Mouse (Mus musculus) CH12.LX (cell line): ENCODE data around the gene Gmcl1. TPM values are rescaled to one million over a fixed set of nuclear protein-coding genes. Genes with fewer than 3 reads are reported as not detected.

Source experiments
- DNase-seq: peaks from one replicate; pipeline ENCODE4 v3.0.0-alpha.2; 2013; ENCODE audit errors: extremely low read depth
- H3K27ac ChIP-seq: 2 replicates; pipeline ENCODE4 v1.5.1; 2012; ENCODE audit warnings: low read depth, mild to moderate bottlenecking, control low read depth, moderate library complexity; ENCODE audit not compliant: insufficient read depth
- H3K27me3 ChIP-seq: replicated peaks from 2 replicates; pipeline ENCODE3; 2012; ENCODE audit warnings: inconsistent platforms
- H3K36me3 ChIP-seq, 2 experiments: replicated peaks in 1 of 2; 2 replicates each; pipeline versions ENCODE3 to v1.6.1; 2012; ENCODE audit warnings: inconsistent platforms in 1 of 2, low read length in 1 of 2, mild to moderate bottlenecking in 1 of 2, mixed read lengths in 1 of 2, moderate library complexity in 1 of 2; ENCODE audit not compliant: control insufficient read depth in 1 of 2, insufficient read depth in 1 of 2
- H3K4me1 ChIP-seq, 2 experiments: 2 replicates each; pipeline ENCODE4 v1.6.1; 2012; ENCODE audit warnings: inconsistent platforms in 1 of 2, moderate library complexity in 1 of 2; ENCODE audit not compliant: insufficient read depth in 2 of 2, control insufficient read depth in 1 of 2
- H3K4me2 ChIP-seq: 2 replicates; pipeline ENCODE4 v1.6.1; 2012; ENCODE audit warnings: low read depth, mild to moderate bottlenecking, control low read depth; ENCODE audit not compliant: poor library complexity, insufficient read depth, severe bottlenecking
- H3K4me3 ChIP-seq, 3 experiments: fragments of 150-350 bp in 1 of 3; sonication (generic) in 1 of 3; replicated peaks in 1 of 3; 2 replicates each; pipeline versions ENCODE3 to v1.5.1; 2011 to 2012; ENCODE audit warnings: low read depth in 2 of 3, low read length in 2 of 3, mild to moderate bottlenecking in 2 of 3, moderate library complexity in 2 of 3, control low read depth in 1 of 3, improper control_type of control experiment in 1 of 3, inconsistent platforms in 1 of 3, mixed read lengths in 1 of 3; ENCODE audit not compliant: poor library complexity in 1 of 3
- H3K79me2 ChIP-seq: replicated peaks from 2 replicates; pipeline ENCODE4 v1.6.1; 2012; ENCODE audit warnings: mild to moderate bottlenecking, moderate library complexity; ENCODE audit not compliant: control insufficient read depth, poor library complexity, insufficient read depth, severe bottlenecking; ENCODE audit errors: extremely low read depth
- H3K9ac ChIP-seq: 2 replicates; pipeline ENCODE4 v1.6.1; 2012; ENCODE audit warnings: low read depth, mild to moderate bottlenecking, control low read depth, moderate library complexity; ENCODE audit not compliant: insufficient read depth
- H3K9me3 ChIP-seq: replicated peaks from 2 replicates; pipeline ENCODE3; 2012; ENCODE audit warnings: low read length, inconsistent platforms, mixed read lengths
- CHD1 ChIP-seq: IDR thresholded peaks from 2 replicates; pipeline ENCODE4 v1.6.1; 2012; ENCODE audit warnings: low read depth, low read length, improper control_type of control experiment, inconsistent platforms
- EP300 ChIP-seq: IDR thresholded peaks from 2 replicates; pipeline ENCODE4 v1.6.1; 2011; ENCODE audit warnings: low read length, improper control_type of control experiment
- GABPA ChIP-seq: IDR thresholded peaks from 2 replicates; pipeline ENCODE4 v1.6.1; 2012; ENCODE audit warnings: low read depth, low read length, improper control_type of control experiment, inconsistent platforms; ENCODE audit not compliant: insufficient replicate concordance
- IRF4 ChIP-seq: IDR thresholded peaks from 2 replicates; pipeline ENCODE4 v1.6.1; 2014; ENCODE audit warnings: low read depth, mild to moderate bottlenecking, inconsistent platforms, low read length, improper control_type of control experiment
- MAX ChIP-seq: IDR thresholded peaks from 2 replicates; pipeline ENCODE4 v1.6.1; 2011; ENCODE audit warnings: low read length, improper control_type of control experiment
- MEF2A ChIP-seq: IDR thresholded peaks from 2 replicates; pipeline ENCODE4 v1.6.1; 2014; ENCODE audit warnings: low read depth, mild to moderate bottlenecking, inconsistent platforms, low read length, improper control_type of control experiment, borderline replicate concordance
- PAX5 ChIP-seq: IDR thresholded peaks from 2 replicates; pipeline ENCODE4 v1.6.1; 2012; ENCODE audit warnings: low read length, inconsistent platforms, mixed read lengths
- RAD21 ChIP-seq: IDR thresholded peaks from 2 replicates; pipeline ENCODE4 v1.6.1; 2011; ENCODE audit warnings: low read depth, mild to moderate bottlenecking, low read length, improper control_type of control experiment, moderate library complexity
- SIN3A ChIP-seq: IDR thresholded peaks from 2 replicates; pipeline ENCODE4 v1.6.1; 2012; ENCODE audit warnings: low read length, improper control_type of control experiment, inconsistent platforms
- SMC3 ChIP-seq: IDR thresholded peaks from 2 replicates; pipeline ENCODE4 v1.6.1; 2011; ENCODE audit warnings: low read depth, low read length, improper control_type of control experiment
- TCF12 ChIP-seq: IDR thresholded peaks from 2 replicates; pipeline ENCODE4 v1.6.1; 2014; ENCODE audit warnings: low read depth, mild to moderate bottlenecking, inconsistent platforms, low read length, improper control_type of control experiment
- USF1 ChIP-seq: IDR thresholded peaks from 2 replicates; pipeline ENCODE4 v1.6.1; 2014; ENCODE audit warnings: low read depth, mild to moderate bottlenecking, inconsistent platforms, low read length, improper control_type of control experiment
- ZC3H11A ChIP-seq: IDR thresholded peaks from 2 replicates; pipeline ENCODE4 v1.6.1; 2012; ENCODE audit warnings: low read depth, mild to moderate bottlenecking, inconsistent platforms, low read length, improper control_type of control experiment
- ZMIZ1 ChIP-seq: IDR thresholded peaks from 2 replicates; pipeline ENCODE4 v1.6.1; 2012; ENCODE audit warnings: low read depth, mild to moderate bottlenecking, inconsistent platforms, low read length, improper control_type of control experiment
- ZNF384 ChIP-seq: IDR thresholded peaks from 2 replicates; pipeline ENCODE4 v1.6.1; 2012; ENCODE audit warnings: low read depth, low read length, improper control_type of control experiment, inconsistent platforms
- dilution Hi-C: fragments of 300-500 bp; cut with MboI; formaldehyde crosslinking; loops from 2 replicates; pipeline ENCODE4 v1.14.3; 2020; ENCODE audit warnings: low sequenced_read_pairs; ENCODE audit not compliant: extremely low pct_unique_long_range_greater_than_20kb, extremely low pct_ligation_motif_present
- in situ Hi-C: fragments of 300-500 bp; cut with MboI; formaldehyde crosslinking; loops from 3 replicates; pipeline ENCODE4 v1.14.3; 2019; ENCODE audit warnings: low sequenced_read_pairs, low pct_ligation_motif_present, low pct_unique_long_range_greater_than_20kb, mixed read lengths
- polyA plus RNA-seq: library from polyadenylated mRNA; unstranded; fragments of >175 nt; gene quantifications from 2 replicates; pipeline ENCODE4 v1.2.1, GENCODE M21; 2012; ENCODE audit warnings: low read depth; ENCODE audit not compliant: insufficient read length
- total RNA-seq, 2 experiments: library from RNA; depleted of rRNA; stranded (reverse); fragments of 300-350 nt in 1 of 2; fragments of >200 nt in 1 of 2; gene quantifications; 2 replicates each; pipeline ENCODE4 v1.2.3; 2012 to 2014

Gene Gmcl1
- total and polyA plus RNA-seq, 3 experiments, result 8.4 to 10.4 (median 9.9) TPM

DNA sequence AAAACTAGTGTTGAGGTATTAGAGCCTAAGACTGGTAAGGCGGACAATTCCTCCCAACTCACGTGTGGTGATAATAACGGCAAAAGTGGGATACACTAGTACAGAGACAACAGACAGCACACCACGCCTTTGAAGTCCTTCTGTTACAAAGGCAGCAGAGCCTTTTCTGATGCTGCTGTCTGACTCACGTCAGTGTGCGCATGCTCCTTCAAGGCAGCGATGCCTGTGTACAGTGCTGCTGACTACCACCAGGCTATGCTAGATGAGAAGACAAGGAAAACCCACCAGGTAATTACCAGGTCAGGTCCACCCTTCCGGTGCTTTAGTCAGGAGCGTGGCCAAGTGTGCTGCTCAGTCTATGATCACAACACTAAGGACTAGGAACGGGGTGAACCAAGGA is 66.1 kb downstream of the Gmcl1 start:
- Histone ChIP-seq H3K4me1 (peaks cover 2 to 15% of the 10 kb centered on the region in 2 experiments; a peak in 3 of 4 replicates), H3K9ac (no peak overlapping the region), H3K36me3 (peaks cover 14 to 28% of the 10 kb centered on the region in 2 experiments), H3K4me2 (no peak overlapping the region), H3K27me3 (peaks cover 2% of the 10 kb centered on the region), H3K4me3 (no peak overlapping the region), H3K27ac (no peak overlapping the region), H3K9me3 (no peaks in the 10 kb centered on the region), H3K79me2 (peaks cover 3% of the 10 kb centered on the region; the same call in 1 of the 2 replicates)
- dilution Hi-C loops (no loop called here), in situ Hi-C loops (loop anchor here (5.0 kb wide), 1 partner anchor 130 kb away; no protein-coding TSS in a partner anchor)
- no peak for DNase-seq
- TF ChIP-seq IRF4 (no peak), RAD21 (no peak), SIN3A (no peak), MEF2A (no peak), TCF12 (no peak), CHD1 (no peak), EP300 (no peak), ZNF384 (no peak), MAX (no peak), USF1 (no peak), ZC3H11A (no peak), PAX5 (no peak), GABPA (no peak)

DNA sequence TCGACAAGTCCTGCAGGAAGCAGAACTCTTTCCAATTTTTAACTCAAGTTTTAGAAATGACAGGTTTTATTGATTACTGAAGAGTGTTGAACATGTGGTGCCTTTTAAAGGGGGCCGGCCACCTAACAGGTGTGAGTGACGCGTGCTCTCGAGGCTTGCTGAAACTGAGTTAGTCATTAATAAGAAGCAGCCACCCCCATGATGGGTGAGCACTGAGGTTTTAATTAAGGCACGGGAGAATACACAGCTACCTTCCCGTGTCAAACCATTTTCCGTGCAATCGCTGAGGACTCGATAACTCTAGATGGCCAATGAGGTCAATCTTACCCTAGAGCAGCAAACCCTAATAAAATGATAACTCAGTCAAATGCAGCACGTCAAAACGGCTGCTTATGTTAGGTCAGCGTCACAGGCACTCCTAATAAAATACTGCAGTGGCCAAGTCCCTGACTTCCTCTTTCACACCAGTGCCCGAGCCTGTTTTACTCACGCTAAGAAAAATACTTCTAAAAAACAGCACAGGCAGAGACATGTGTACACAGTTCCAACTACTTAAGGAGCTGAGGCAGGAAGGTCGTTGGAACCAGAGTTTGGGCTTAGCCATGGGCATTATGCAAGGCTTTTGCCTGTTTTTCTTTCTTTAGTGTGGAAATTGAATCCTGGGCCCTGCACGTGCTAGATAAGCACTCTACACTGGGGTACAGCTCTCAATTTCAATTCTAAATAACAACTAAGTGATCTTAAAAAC is 67.4 kb downstream of the Gmcl1 start:
- Histone ChIP-seq H3K9me3 (no peaks in the 10 kb centered on the region), H3K27me3 (peaks cover 2% of the 10 kb centered on the region), H3K27ac (no peak overlapping the region), H3K4me3 (no peak overlapping the region), H3K36me3 (peaks cover 10 to 22% of the 10 kb centered on the region in 2 experiments), H3K9ac (no peak overlapping the region), H3K4me1 (peaks cover 2 to 16% of the 10 kb centered on the region in 2 experiments; a peak in 3 of 4 replicates), H3K79me2 (peaks cover 3% of the 10 kb centered on the region; the same call in 1 of the 2 replicates), H3K4me2 (no peak overlapping the region; the same call in 1 of the 2 replicates)
- TF ChIP-seq SMC3, result no peak
- TF ChIP-seq TCF12, result no peak
- TF ChIP-seq ZMIZ1, result no peak
- in situ Hi-C loops, result loop anchor here (5.0 kb wide), 1 partner anchor 128 kb away; no protein-coding TSS in a partner anchor
- dilution Hi-C loops, result no loop called here
- DNase-seq, result no peak
